ENCODE assay signal across 23 mouse cellular contexts in the genomic region with DNA sequence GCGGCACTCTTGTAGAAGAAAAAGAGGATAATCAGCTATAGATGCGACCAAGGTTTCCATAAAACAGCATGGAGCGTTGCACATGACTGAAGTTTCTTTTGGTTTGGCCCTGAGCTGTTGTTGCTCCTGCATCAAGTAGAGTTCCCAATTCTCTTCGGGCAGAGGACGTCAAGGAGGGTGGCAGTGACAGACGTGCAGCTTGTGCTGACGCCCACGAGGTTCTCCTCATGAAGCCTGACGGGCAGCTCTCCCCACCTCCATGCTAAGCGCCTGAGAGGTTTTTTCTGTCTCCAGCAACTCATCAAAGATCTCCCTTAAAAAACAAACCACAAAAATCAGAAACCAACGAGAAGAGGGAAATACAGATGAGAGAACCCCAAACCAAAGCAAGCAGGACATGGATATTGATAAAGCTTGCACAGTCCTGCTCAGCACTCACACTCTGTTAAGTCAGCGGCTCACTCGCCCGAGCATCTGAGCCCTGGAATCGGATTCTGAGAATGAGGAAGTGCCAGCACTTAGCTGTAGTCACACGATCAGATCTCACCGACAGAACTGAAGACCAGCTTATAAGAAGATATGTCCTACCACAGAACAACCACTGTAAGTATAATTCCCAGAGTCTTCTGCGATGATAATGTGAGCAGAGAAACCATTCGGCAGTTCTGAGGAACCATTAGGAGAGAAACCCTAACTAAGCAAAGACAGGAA. TPM values are rescaled to one million over a fixed set of nuclear protein-coding genes. Genes with fewer than 3 reads are reported as not detected.
A peak's percentile ranks its signal among the peaks of the same experiment; 100 is the strongest.
DNase-seq lines count a peak whose midpoint lies in the region; ATAC-seq and TF ChIP-seq lines count a peak whose summit lies in the region.
"Had no signal": no experiment of that assay in that cellular context is flagged by ENCODE, and none has a peak within 500 bp of the region (broad histone marks: within the 10 kb centered on the region; RNA-seq: fewer than 3 reads in every experiment).

No protein-coding gene starts in this region.

- 79% methylated on average over 19 of the region's 19 CpGs for WGBS in macrophage (ENCODE audit: missing documents)

- H3K4me1 ChIP-seq in G1E (ENCODE audit: insufficient read depth, low read depth, low read length) (peaks cover 52% of the 10 kb centered on the region), MEL (ENCODE audit: control insufficient read depth in 1 of 2, insufficient read depth in 2 of 2, low read length in 2 of 2) (peaks cover 3 to 31% of the 10 kb centered on the region in 2 experiments; a peak in 3 of 4 replicates)
- H3K4me1 ChIP-seq: embryonic facial prominence, embryonic 15.5 days; forebrain, embryonic 10.5 days; hindbrain, embryonic 10.5 days had no signal

- no peaks in the 10 kb centered on the region for H3K27me3 ChIP-seq in G1E (ENCODE audit: insufficient read depth, low read length)
- no peaks in the 10 kb centered on the region for H3K27me3 ChIP-seq in MEL (ENCODE audit: control insufficient read depth in 1 of 2, insufficient read depth in 2 of 2, low read length in 2 of 2)
- H3K27me3 ChIP-seq: embryonic facial prominence, embryonic 15.5 days; heart, embryonic 12.5 days; Patski had no signal

- H3K79me2 ChIP-seq in MEL (ENCODE audit: control insufficient read depth, insufficient read depth, low read length, poor library complexity) (no peaks in the 10 kb centered on the region), macrophage (ENCODE audit: inconsistent target) (no peaks in the 10 kb centered on the region)

- H3K9me3 ChIP-seq in G1E (replicated peaks) (no peaks in the 10 kb centered on the region), MEL (replicated peaks; ENCODE audit: insufficient read depth, low read length) (no peaks in the 10 kb centered on the region)
- H3K9me3 ChIP-seq: embryonic facial prominence, embryonic 15.5 days; forebrain, embryonic 10.5 days; heart, embryonic 12.5 days; hindbrain, embryonic 10.5 days had no signal

- intact Hi-C loops in left cerebral cortex, postnatal 10 days (cut with DNase I): no loop called here

- TF ChIP-seq POLR2A in MEL (IDR thresholded peaks at IDR 0.05; ENCODE audit: control insufficient read depth in 1 of 2, insufficient read depth in 1 of 2, low read depth in 1 of 2, low read length in 2 of 2, poor library complexity in 1 of 2): no peak

- H3K36me3 ChIP-seq in G1E (replicated peaks) (peaks cover 86% of the 10 kb centered on the region), MEL (ENCODE audit: control insufficient read depth in 1 of 2, insufficient read depth in 2 of 2, low read length in 2 of 2) (peaks cover 13 to 39% of the 10 kb centered on the region in 2 experiments), macrophage (ENCODE audit: inconsistent target) (no peaks in the 10 kb centered on the region; the same call in 1 of the 2 replicates)

- TF ChIP-seq RAD21 in MEL (IDR thresholded peaks at IDR 0.05; ENCODE audit: low read depth, low read length): no peak

- no peak overlapping the region for H3K9ac ChIP-seq in MEL (ENCODE audit: control insufficient read depth, low read depth, low read length, poor library complexity, severe bottlenecking)
- H3K9ac ChIP-seq: embryonic facial prominence, embryonic 15.5 days; heart, embryonic 12.5 days; hindbrain, embryonic 14.5 days had no signal

- TF ChIP-seq EP300 in MEL (IDR thresholded peaks at IDR 0.05; ENCODE audit: low read depth in 1 of 2, low read length in 2 of 2): peak; percentile 56 to 79; a peak in 3 of 4 replicates

- DNase-seq in left cerebral cortex, adult 11 months (ENCODE audit: low spot score): peak; percentile 25
- DNase-seq in left cerebral cortex, postnatal 10 days (ENCODE audit: extremely low spot score in 1 of 2, low spot score in 2 of 2): no peak
- peak; percentile 42 for DNase-seq in G1E (ENCODE audit: low spot score)
- peak; percentile 88 for DNase-seq in MEL (ENCODE audit: low read depth, low spot score)
- no peak for DNase-seq in adrenal gland, postnatal 4 days (ENCODE audit: low spot score in 2 of 2)
- DNase-seq: adrenal gland, postnatal 14 days; cerebellum, adult 11 months; cerebellum, adult 8-10 months; cerebellum, postnatal 14 days; embryo, embryonic 11 days; gastrocnemius, adult 2 months; gastrocnemius, postnatal 25 days had no signal

- no peak for TF ChIP-seq CTCF in G1E (IDR thresholded peaks at IDR 0.05; ENCODE audit: low read depth, low read length)
- no peak for TF ChIP-seq CTCF in MEL (IDR thresholded peaks at IDR 0.05 in 2 of 3, conservative IDR thresholded peaks at IDR 0.05 in 1 of 3; ENCODE audit: control insufficient read depth in 1 of 3, insufficient read depth in 1 of 3, low read depth in 2 of 3, low read length in 3 of 3, poor library complexity in 1 of 3, severe bottlenecking in 1 of 3)

- H3K4me3 ChIP-seq in G1E (ENCODE audit: low read depth, low read length): no peak overlapping the region; the same call in 1 of the 2 replicates
- no peak overlapping the region for H3K4me3 ChIP-seq in MEL (ENCODE audit: control insufficient read depth in 1 of 2, insufficient read depth in 1 of 2, low read depth in 2 of 2, low read length in 2 of 2)
- no peak overlapping the region for H3K4me3 ChIP-seq in macrophage (ENCODE audit: inconsistent target)
- H3K4me3 ChIP-seq: embryonic facial prominence, embryonic 15.5 days; erythroblast, embryonic 14.5 days; forebrain, embryonic 10.5 days; gastrocnemius, adult 2 months; heart, embryonic 12.5 days; hindbrain, embryonic 10.5 days had no signal

- peak overlapping the region; percentile 43 for H3K27ac ChIP-seq in MEL (ENCODE audit: control insufficient read depth, low read depth, low read length)
- peak overlapping the region; percentile 80 for H3K27ac ChIP-seq in macrophage
- H3K27ac ChIP-seq: embryonic facial prominence, embryonic 15.5 days; forebrain, embryonic 10.5 days; gastrocnemius, adult 2 months; hindbrain, embryonic 10.5 days had no signal

- ATAC-seq in G1E (ENCODE audit: extremely low read depth, insufficient number of reproducible peaks, low FRiP score, poor library complexity, severe bottlenecking): peak; percentile 68
- ATAC-seq: activated CD4-positive, CD25-positive, alpha-beta regulatory T cell, adult 4 months; forebrain, embryonic 14.5 days; Patski had no signal

TF ChIP-seq in MEL, 35 proteins besides CTCF, POLR2A, EP300 and RAD21 (continues in another document):
- TF ChIP-seq SMC3 (IDR thresholded peaks at IDR 0.05; ENCODE audit: low read depth, low read length) (peak; percentile 14; the same call in 1 of the 2 replicates), ELF1 (IDR thresholded peaks at IDR 0.05; ENCODE audit: low read depth, low read length) (peak; percentile 53; the same call in 1 of the 2 replicates), HCFC1 (IDR thresholded peaks at IDR 0.05; ENCODE audit: low read depth, low read length) (no peak), ZMIZ1 (IDR thresholded peaks at IDR 0.05; ENCODE audit: low read depth, low read length) (no peak), GATA1 (IDR thresholded peaks at IDR 0.05; ENCODE audit: low read depth, low read length) (peak; percentile 64), E2F4 (IDR thresholded peaks at IDR 0.05; ENCODE audit: borderline replicate concordance, low read depth, low read length) (no peak), NRF1 (IDR thresholded peaks at IDR 0.05; ENCODE audit: insufficient read depth, low read depth, low read length, poor library complexity, severe bottlenecking) (no peak), USF2 (IDR thresholded peaks at IDR 0.05; ENCODE audit: borderline replicate concordance in 1 of 2, insufficient read depth in 1 of 2, low read depth in 1 of 2, low read length in 2 of 2) (no peak), ETS1 (IDR thresholded peaks at IDR 0.05; ENCODE audit: low read depth, low read length) (0 out of 2 replicates have a peak, but pooled peaks have one; percentile 36), BHLHE40 (IDR thresholded peaks at IDR 0.05; ENCODE audit: borderline replicate concordance, low read depth, low read length) (no peak), MAX (IDR thresholded peaks at IDR 0.05; ENCODE audit: low read length) (no peak), MAZ (IDR thresholded peaks at IDR 0.05; ENCODE audit: low read depth, low read length) (no peak), SIN3A (IDR thresholded peaks at IDR 0.05; ENCODE audit: low read length) (peak; percentile 59; the same call in 1 of the 2 replicates), JUND (IDR thresholded peaks at IDR 0.05; ENCODE audit: low read depth, low read length) (no peak), POLR2AphosphoS5 (IDR thresholded peaks at IDR 0.05; ENCODE audit: borderline replicate concordance, low read depth, low read length) (no peak), MYB (IDR thresholded peaks at IDR 0.05; ENCODE audit: low read depth, low read length) (no peak), CHD1 (IDR thresholded peaks at IDR 0.05; ENCODE audit: low read depth, low read length) (no peak)

RNA-seq across cellular contexts. Expression of a gene that starts 30.1 kb away (rescaled TPM):
- total RNA-seq in left cerebral cortex, postnatal 10 days (2021): under 1 TPM; 0.89 to 0.92 TPM
- total RNA-seq in G1E (2014; fragmentation: Nextera tagmentation) (0.29 and 0.68 TPM in 2 replicates), G1E (2017) (0.29 and 1.1 TPM in 2 replicates), MEL (2012; rRNA removed) (0.03 and 0.04 TPM in 2 replicates)
- polyA plus RNA-seq in G1E (2012) (0.11 and 0.35 TPM in 2 replicates), MEL (2012; ENCODE audit: insufficient read depth in 1 of 2, insufficient read length in 2 of 2, low read depth in 1 of 2, low replicate concordance in 2 of 2, missing spikeins in 1 of 2) (under 1 TPM in 1 of 2 experiments, not detected in 1; 0.04 TPM), macrophage (2018) (0.04 to 0.06 TPM in 2 of 3 replicates, not detected in the other)
- total RNA-seq in macrophage (2018; cell fraction: chromatin; rRNA removed): under 1 TPM in 9 of 26 experiments, not detected in 17; 0.18 to 0.94 (median 0.40) TPM
- under 1 TPM in 23 of 26 experiments, not detected in 3; 0.03 to 0.28 (median 0.11) TPM for total RNA-seq in macrophage (2018; cell fraction: cytosol; rRNA removed)
- total RNA-seq in macrophage (2018; cell fraction: nucleus; rRNA removed): under 1 TPM in 12 of 26 experiments, not detected in 14; 0.17 to 0.70 (median 0.32) TPM
- total RNA-seq in adrenal gland, postnatal 4 days (2021): 1 to 10 TPM; 1.6 to 7.1 TPM
- total RNA-seq: gastrocnemius, adult 2 months; granulocyte monocyte progenitor cell, adult 5-6 weeks had no signal
- polyA plus RNA-seq: erythroblast, embryonic 14.5 days had no signal

RNA-seq across cellular contexts. Expression of a gene that starts 48.0 kb away (rescaled TPM):
- total RNA-seq in left cerebral cortex, postnatal 10 days (2021): 10 to 100 TPM; 17.8 to 17.9 TPM
- total RNA-seq in G1E (2014; fragmentation: Nextera tagmentation): 154 and 171 TPM in 2 replicates
- 64.6 and 66.4 TPM in 2 replicates for total RNA-seq in G1E (2017)
- polyA plus RNA-seq in G1E (2012): 272 and 321 TPM in 2 replicates
- total RNA-seq in MEL (2012; rRNA removed): 18.0 TPM in 2 replicates
- polyA plus RNA-seq in MEL (2012; ENCODE audit: insufficient read depth in 1 of 2, insufficient read length in 2 of 2, low read depth in 1 of 2, low replicate concordance in 2 of 2, missing spikeins in 1 of 2): 10 to 100 TPM in 1 of 2 experiments, not detected in 1; 69.8 TPM
- 10 to 100 TPM; 19.5 to 66.8 (median 34.4) TPM for total RNA-seq in macrophage (2018; cell fraction: chromatin; rRNA removed)
- 100 to 1,000 TPM in 22 of 26 experiments, 10 to 100 TPM in 4; 88.3 to 172 (median 115) TPM for total RNA-seq in macrophage (2018; cell fraction: cytosol; rRNA removed)
- 100 to 1,000 TPM in 1 of 26 experiments, 10 to 100 TPM in 25; 37.1 to 101 (median 59.1) TPM for total RNA-seq in macrophage (2018; cell fraction: nucleus; rRNA removed)
- 82.2 to 152 TPM (median 116 TPM) in 3 replicates for polyA plus RNA-seq in macrophage (2018)
- total RNA-seq in adrenal gland, postnatal 4 days (2021): 100 to 1,000 TPM; 156 to 162 TPM

Comparison
In these comparisons a context has a peak if more than half of its experiments do, and no peak if none do; other contexts are left out.
1. DNase-seq: peak in left cerebral cortex, adult 11 months (single experiment), G1E (single experiment) and MEL (single experiment); none in left cerebral cortex, postnatal 10 days (0 of 2) and adrenal gland, postnatal 4 days (0 of 2).